Mouse (Mus musculus): ENCODE measurements around the gene Uvrag. TPM values are rescaled to one million over a fixed set of nuclear protein-coding genes. Genes with fewer than 3 reads are reported as not detected.
A peak's percentile ranks its signal among the peaks of the same experiment; 100 is the strongest.

The Uvrag gene
- polyA plus RNA-seq, 2 experiments, result 9.8 to 16.2 TPM

DNA sequence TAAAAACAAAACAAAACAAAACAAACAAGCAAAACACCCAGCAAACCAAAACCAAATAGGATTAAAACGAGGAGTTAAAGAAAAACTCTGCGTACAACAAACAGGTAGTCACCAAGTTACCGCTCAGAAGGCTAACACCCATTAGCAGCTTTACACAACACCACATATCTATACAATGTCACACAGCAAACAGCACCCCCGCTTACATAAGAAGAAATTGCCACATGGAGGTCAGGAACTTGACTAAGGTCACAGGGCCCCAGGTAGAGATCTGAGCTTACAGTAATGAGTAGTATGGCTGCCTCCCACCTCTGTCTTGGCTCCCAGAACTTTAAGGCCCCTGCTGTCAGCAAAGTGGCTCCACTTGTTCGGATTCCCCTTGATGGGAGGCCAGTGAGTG, 246.6 kb downstream of the Uvrag start:
- Histone ChIP-seq H3K4me2 (replicated peaks; ENCODE audit: low read depth, low read length, severe bottlenecking) (no peak overlapping the region), H3K4me3 (replicated peaks; ENCODE audit: low read length) (no peak overlapping the region), H3K36me3 (ENCODE audit: control insufficient read depth, insufficient read depth, low read length) (peaks cover 3% of the 10 kb centered on the region; the same call in 1 of the 2 replicates), H3K4me1 (ENCODE audit: control insufficient read depth, insufficient read depth, low read length) (peaks cover 46% of the 10 kb centered on the region), H3K9ac (ENCODE audit: low read depth, low read length, severe bottlenecking) (no peak overlapping the region), H3K27me3 (ENCODE audit: control insufficient read depth, insufficient read depth, low read length) (no peaks in the 10 kb centered on the region), H3K9me3 (ENCODE audit: control insufficient read depth, low read length) (no peaks in the 10 kb centered on the region), H3K27ac (replicated peaks; ENCODE audit: low read depth, low read length) (no peak overlapping the region; the same call in 1 of the 2 replicates)
- DNase-seq (ENCODE audit: low spot score) (no peak), ATAC-seq (ENCODE audit: low FRiP score, low read depth) (no peak)
- 88% methylated on average over 5 of the region's 5 CpGs for WGBS
- no peak for TF ChIP-seq POLR2A (IDR thresholded peaks at IDR 0.05; ENCODE audit: borderline replicate concordance, extremely low read depth, insufficient read depth, insufficient read length)

- DNase-seq (ENCODE audit: low spot score), result no peak
- no peak for TF ChIP-seq POLR2A (IDR thresholded peaks at IDR 0.05; ENCODE audit: borderline replicate concordance, extremely low read depth, insufficient read depth, insufficient read length)
- H3K4me2 ChIP-seq (replicated peaks; ENCODE audit: low read depth, low read length, severe bottlenecking), result no peak overlapping the region
- H3K9ac ChIP-seq (ENCODE audit: low read depth, low read length, severe bottlenecking), result no peak overlapping the region
- no peak overlapping the region for H3K27ac ChIP-seq (replicated peaks; ENCODE audit: low read depth, low read length)
- peaks cover 46% of the 10 kb centered on the region for H3K4me1 ChIP-seq (ENCODE audit: control insufficient read depth, insufficient read depth, low read length)
- ATAC-seq (ENCODE audit: low FRiP score, low read depth), result no peak
- peaks cover 2% of the 10 kb centered on the region; the same call in 1 of the 2 replicates for H3K36me3 ChIP-seq (ENCODE audit: control insufficient read depth, insufficient read depth, low read length)
- 79% methylated on average over 5 of the region's 5 CpGs for WGBS
- H3K4me3 ChIP-seq (replicated peaks; ENCODE audit: low read length), result no peak overlapping the region
- H3K9me3 ChIP-seq (ENCODE audit: control insufficient read depth, low read length), result no peaks in the 10 kb centered on the region
- no peaks in the 10 kb centered on the region for H3K27me3 ChIP-seq (ENCODE audit: control insufficient read depth, insufficient read depth, low read length)
These were observed 247.8 kb downstream of the Uvrag start for GRCm38 (mm10) chr7:98893144-98893543.

GRCm38 (mm10) chr7:98889211-98889610, 251.7 kb downstream of the Uvrag start:
- H3K27ac ChIP-seq (replicated peaks; ENCODE audit: low read depth, low read length), result no peak overlapping the region
- H3K4me2 ChIP-seq (replicated peaks; ENCODE audit: low read depth, low read length, severe bottlenecking), result no peak overlapping the region
- ATAC-seq (ENCODE audit: low FRiP score, low read depth) (no peak), DNase-seq (ENCODE audit: low spot score) (no peak)
- 50% methylated on average over 7 of the region's 7 CpGs for WGBS
- H3K4me3 ChIP-seq (replicated peaks; ENCODE audit: low read length), result no peak overlapping the region
- H3K9ac ChIP-seq (ENCODE audit: low read depth, low read length, severe bottlenecking), result no peak overlapping the region
- H3K27me3 ChIP-seq (ENCODE audit: control insufficient read depth, insufficient read depth, low read length), result no peaks in the 10 kb centered on the region
- peaks cover 5% of the 10 kb centered on the region; the same call in 1 of the 2 replicates for H3K36me3 ChIP-seq (ENCODE audit: control insufficient read depth, insufficient read depth, low read length)
- H3K4me1 ChIP-seq (ENCODE audit: control insufficient read depth, insufficient read depth, low read length), result peaks cover 20% of the 10 kb centered on the region
- TF ChIP-seq POLR2A (IDR thresholded peaks at IDR 0.05; ENCODE audit: borderline replicate concordance, extremely low read depth, insufficient read depth, insufficient read length), result no peak
- no peaks in the 10 kb centered on the region for H3K9me3 ChIP-seq (ENCODE audit: control insufficient read depth, low read length)

- TF ChIP-seq POLR2A (IDR thresholded peaks at IDR 0.05; ENCODE audit: borderline replicate concordance, extremely low read depth, insufficient read depth, insufficient read length), result no peak
- Histone ChIP-seq H3K27ac (replicated peaks; ENCODE audit: low read depth, low read length) (no peak overlapping the region), H3K4me1 (ENCODE audit: control insufficient read depth, insufficient read depth, low read length) (peaks cover 16% of the 10 kb centered on the region), H3K4me3 (replicated peaks; ENCODE audit: low read length) (no peak overlapping the region), H3K27me3 (ENCODE audit: control insufficient read depth, insufficient read depth, low read length) (no peaks in the 10 kb centered on the region), H3K9ac (ENCODE audit: low read depth, low read length, severe bottlenecking) (no peak overlapping the region), H3K36me3 (ENCODE audit: control insufficient read depth, insufficient read depth, low read length) (peaks cover 5% of the 10 kb centered on the region; the same call in 1 of the 2 replicates), H3K4me2 (replicated peaks; ENCODE audit: low read depth, low read length, severe bottlenecking) (no peak overlapping the region), H3K9me3 (ENCODE audit: control insufficient read depth, low read length) (no peaks in the 10 kb centered on the region)
- no peak for ATAC-seq (ENCODE audit: low FRiP score, low read depth)
- WGBS, result 42% methylated on average over 5 of the region's 5 CpGs
- peak; percentile 24 for DNase-seq (ENCODE audit: low spot score)
These were observed 252.1 kb downstream of the Uvrag start for GRCm38 (mm10) chr7:98888810-98889209.

GRCm38 (mm10) chr7:98887811-98888261, 253.1 kb downstream of the Uvrag start:
- DNase-seq (ENCODE audit: low spot score), result no peak

More at GRCm38 (mm10) chr7:98887811-98888261, 253.1 kb downstream of the Uvrag start:
- Histone ChIP-seq H3K27ac (replicated peaks; ENCODE audit: low read depth, low read length) (no peak overlapping the region), H3K36me3 (ENCODE audit: control insufficient read depth, insufficient read depth, low read length) (peaks cover 5% of the 10 kb centered on the region; the same call in 1 of the 2 replicates), H3K9me3 (ENCODE audit: control insufficient read depth, low read length) (no peaks in the 10 kb centered on the region), H3K9ac (ENCODE audit: low read depth, low read length, severe bottlenecking) (no peak overlapping the region), H3K4me1 (ENCODE audit: control insufficient read depth, insufficient read depth, low read length) (peaks cover 16% of the 10 kb centered on the region), H3K27me3 (ENCODE audit: control insufficient read depth, insufficient read depth, low read length) (no peaks in the 10 kb centered on the region), H3K4me3 (replicated peaks; ENCODE audit: low read length) (no peak overlapping the region), H3K4me2 (replicated peaks; ENCODE audit: low read depth, low read length, severe bottlenecking) (no peak overlapping the region)
- WGBS, result 61% methylated on average over 22 of the region's 22 CpGs
- no peak for TF ChIP-seq POLR2A (IDR thresholded peaks at IDR 0.05; ENCODE audit: borderline replicate concordance, extremely low read depth, insufficient read depth, insufficient read length)
- no peak for ATAC-seq (ENCODE audit: low FRiP score, low read depth)
